Mouse (Mus musculus) T-cell, adult 2 months (primary cell): ENCODE data around the gene Chil4.
"Not testable (repeated sequence)": the region's sequence is repeated elsewhere in the genome, so short reads cannot be mapped to it uniquely, and the experiment has no call there.

Experiments used
- DNase-seq: peaks from one replicate; pipeline ENCODE4 v3.0.0; 2022; ENCODE audit warnings: low spot score

Chil4 gene

GRCm38 (mm10) chr3:106219407-106219806 is at the start of gene Chil4:
Chil4 (minus strand) TSS chr3:106219507.
- no peak for DNase-seq

- no peak for DNase-seq
Measured at GRCm38 (mm10) chr3:106265854-106266253, 46.5 kb upstream of the Chil4 start.

- DNase-seq: no peak
Measured at GRCm38 (mm10) chr3:106264854-106265253, 45.5 kb upstream of the Chil4 start.

- not testable (repeated sequence) for DNase-seq
Measured at GRCm38 (mm10) chr3:106257076-106257475, 37.8 kb upstream of the Chil4 start.

GRCm38 (mm10) chr3:106252719-106253118 is 33.4 kb upstream of the Chil4 start:
- DNase-seq: no peak

GRCm38 (mm10) chr3:106250763-106251399 is 31.6 kb upstream of the Chil4 start:
- DNase-seq: not testable (repeated sequence)

- not testable (repeated sequence) for DNase-seq
Measured at GRCm38 (mm10) chr3:106247369-106247768, 28.1 kb upstream of the Chil4 start.

GRCm38 (mm10) chr3:106240210-106240609 is 20.9 kb upstream of the Chil4 start:
- DNase-seq: not testable (repeated sequence)

GRCm38 (mm10) chr3:106239196-106239791 is 20.0 kb upstream of the Chil4 start:
- DNase-seq: no peak

GRCm38 (mm10) chr3:106223391-106223790 is 4.1 kb upstream of the Chil4 start:
- DNase-seq: not testable (repeated sequence)

- no peak for DNase-seq
Measured at GRCm38 (mm10) chr3:106221625-106222265, 2.4 kb upstream of the Chil4 start.

GRCm38 (mm10) chr3:106218284-106218954 is 888 bp downstream of the Chil4 start:
- DNase-seq: not testable (repeated sequence)

GRCm38 (mm10) chr3:106198030-106198429 is 21.3 kb downstream of the Chil4 start:
- not testable (repeated sequence) for DNase-seq

GRCm38 (mm10) chr3:106197246-106197645 is 22.1 kb downstream of the Chil4 start:
- not testable (repeated sequence) for DNase-seq

- no peak for DNase-seq
Measured at GRCm38 (mm10) chr3:106196276-106196675, 23.0 kb downstream of the Chil4 start.

GRCm38 (mm10) chr3:106195486-106195885 is 23.8 kb downstream of the Chil4 start:
- no peak for DNase-seq

GRCm38 (mm10) chr3:106187991-106188390 is 31.3 kb downstream of the Chil4 start:
- no peak for DNase-seq

- DNase-seq: no peak
Measured at GRCm38 (mm10) chr3:106177509-106178189, 41.7 kb downstream of the Chil4 start.

- not testable (repeated sequence) for DNase-seq
Measured at GRCm38 (mm10) chr3:106174971-106175370, 44.3 kb downstream of the Chil4 start.

- DNase-seq: not testable (repeated sequence)
Measured at GRCm38 (mm10) chr3:106172506-106172905, 46.8 kb downstream of the Chil4 start.

GRCm38 (mm10) chr3:106171135-106171731 is 48.1 kb downstream of the Chil4 start:
- no peak for DNase-seq
